Mouse (Mus musculus): Measurements from ENCODE around the gene Pmfbp1.

GRCm38 (mm10) chr8:109564766-109565165 is 70.9 kb downstream of the Pmfbp1 start:
- TF ChIP-seq POLR2A (IDR thresholded peaks at IDR 0.05; ENCODE audit: low read depth, low read length) = no peak
- no peak for TF ChIP-seq CTCF (IDR thresholded peaks at IDR 0.05; ENCODE audit: extremely low read depth, insufficient read length, insufficient replicate concordance, low read depth, low read length)

All from small intestine, adult 2 months (tissue).